Mouse (Mus musculus): ENCODE results near the gene Akr1c20.

The Akr1c20 gene

GRCm38 (mm10) chr13:4523201-4523838 lies at the start of gene Akr1c20:
TSS of gene Akr1c20 (minus strand) at chr13:4523345.
- DNase-seq (ENCODE audit: extremely low spot score), result no peak

- DNase-seq (ENCODE audit: extremely low spot score), result no peak
Observed at GRCm38 (mm10) chr13:4565996-4566395, 42.9 kb upstream of the Akr1c20 start.

- no peak for DNase-seq (ENCODE audit: extremely low spot score)
Observed at GRCm38 (mm10) chr13:4560500-4560899, 37.4 kb upstream of the Akr1c20 start.

GRCm38 (mm10) chr13:4559143-4559542 lies 36.0 kb upstream of the Akr1c20 start:
- no peak for DNase-seq (ENCODE audit: extremely low spot score)

GRCm38 (mm10) chr13:4514811-4515210 lies 8.3 kb downstream of the Akr1c20 start:
- no peak for DNase-seq (ENCODE audit: extremely low spot score)

DNA sequence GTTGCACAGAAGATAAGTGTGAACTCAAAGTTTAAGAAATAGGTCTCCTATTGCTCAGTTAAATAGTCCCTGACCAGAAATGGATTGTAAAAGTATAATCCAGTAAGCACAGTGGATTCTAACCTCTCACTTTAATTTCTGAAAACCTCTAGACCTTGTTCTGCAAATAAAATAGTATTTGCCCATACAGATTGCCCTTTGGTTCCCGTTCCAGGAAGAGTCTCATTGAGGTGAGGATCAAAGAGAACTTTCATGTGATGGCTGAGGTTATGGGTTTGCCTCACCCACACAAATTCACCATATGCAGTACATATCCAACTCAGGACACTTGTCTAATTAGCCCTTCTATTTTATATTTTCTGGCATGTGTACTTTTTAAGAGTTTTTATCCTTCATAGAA lies 55.2 kb downstream of the Akr1c20 start:
- no peak for DNase-seq (ENCODE audit: extremely low spot score)

GRCm38 (mm10) chr13:4465641-4466040 lies 57.5 kb downstream of the Akr1c20 start:
- no peak for DNase-seq (ENCODE audit: extremely low spot score)
